Mouse (Mus musculus) spleen, adult 2 months (tissue): ENCODE data around the gene Pcolce2.
"Not testable (repeated sequence)": the region's sequence is repeated elsewhere in the genome, so short reads cannot be mapped to it uniquely, and the experiment has no call there.

Source experiments
- CTCF ChIP-seq: fragments of 200-500 bp; IDR thresholded peaks from 2 replicates; pipeline ENCODE4 v1.5.1; 2011; ENCODE audit warnings: mild to moderate bottlenecking, inconsistent platforms; ENCODE audit not compliant: insufficient read depth, insufficient read length, insufficient replicate concordance; ENCODE audit errors: extremely low read depth
- POLR2A ChIP-seq: fragments of 200-500 bp; IDR thresholded peaks from 2 replicates; pipeline ENCODE4 v1.6.1; 2011; ENCODE audit warnings: low read depth, low read length, inconsistent platforms

DNA sequence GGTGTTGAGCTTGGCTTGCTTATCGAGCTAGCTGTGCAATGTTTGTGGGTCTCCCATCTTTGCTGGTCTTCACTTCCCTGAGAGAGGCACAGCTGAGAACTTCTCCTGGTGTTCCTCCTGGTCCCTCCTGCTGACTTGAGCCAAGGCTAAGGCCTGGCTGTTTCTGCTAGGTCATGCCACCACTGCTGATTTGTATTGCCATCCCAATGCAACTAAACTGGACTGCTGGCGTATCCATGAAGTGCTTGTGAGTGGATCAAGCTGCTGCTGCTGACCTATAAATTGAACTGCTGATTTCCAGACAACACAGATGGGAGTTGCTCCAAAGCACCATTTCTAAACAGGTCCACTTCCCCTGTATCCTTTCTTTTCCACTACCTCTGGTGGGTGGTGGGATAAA, 7.8 kb upstream of the Pcolce2 start:
- TF ChIP-seq CTCF, POLR2A: not testable (repeated sequence)
